Mouse (Mus musculus) heart, postnatal 0 days (tissue): ENCODE measurements around the gene Deup1.

Experiments used
- CTCF ChIP-seq: IDR thresholded peaks from 2 replicates; pipeline ENCODE4 v1.5.1; 2016; ENCODE audit warnings: antibody characterized with exemption, control low read depth, low read depth
- EP300 ChIP-seq: IDR thresholded peaks from 2 replicates; pipeline ENCODE4 v1.6.1; 2016; ENCODE audit warnings: antibody characterized with exemption, low read depth

- TF ChIP-seq CTCF (no peak), EP300 (no peak)
Measured at GRCm38 (mm10) chr9:15658236-15658785, 30.6 kb upstream of the Deup1 start.
